Mouse (Mus musculus) neural tube, embryonic 14.5 days (tissue): Measurements from ENCODE around the gene Timm23. TPM values are rescaled to one million over a fixed set of nuclear protein-coding genes. Genes with fewer than 3 reads are reported as not detected.
"Not testable (repeated sequence)": the region's sequence is repeated elsewhere in the genome, so short reads cannot be mapped to it uniquely, and the experiment has no call there.

ENCODE experiments used
- ATAC-seq: fragments of 200-750 bp; cut with Nextera tagmentation; 2 replicates; pipeline ENCODE4 v1.8.0; 2017; ENCODE audit warnings: low read depth, mild to moderate bottlenecking, moderate TSS enrichment, moderate library complexity
- H3K27ac ChIP-seq: fragments of 300-500 bp; sonication (generic); 2 replicates; pipeline ENCODE4 v1.5.1; 2014; ENCODE audit warnings: low read depth, mild to moderate bottlenecking, control low read depth, low read length, moderate library complexity, mixed read lengths
- H3K27me3 ChIP-seq: fragments of 300-500 bp; sonication (generic); 2 replicates; pipeline ENCODE4 v1.6.1; 2014; ENCODE audit warnings: low read length; ENCODE audit not compliant: control insufficient read depth, insufficient read depth
- H3K36me3 ChIP-seq: fragments of 300-500 bp; sonication (generic); 2 replicates; pipeline ENCODE4 v1.6.1; 2014; ENCODE audit warnings: low read length, mixed read lengths; ENCODE audit not compliant: control insufficient read depth, insufficient read depth
- H3K4me1 ChIP-seq: fragments of 300-500 bp; sonication (generic); 2 replicates; pipeline ENCODE4 v1.6.1; 2014; ENCODE audit warnings: low read length; ENCODE audit not compliant: control insufficient read depth, insufficient read depth
- H3K4me2 ChIP-seq: fragments of 300-500 bp; sonication (generic); 2 replicates; pipeline ENCODE4 v1.6.1; 2014; ENCODE audit warnings: mild to moderate bottlenecking, low read depth, low read length, control low read depth
- H3K4me3 ChIP-seq: fragments of 300-500 bp; sonication (generic); 2 replicates; pipeline ENCODE4 v1.5.1; 2014; ENCODE audit warnings: low read depth, low read length, control low read depth, mixed read lengths
- H3K9ac ChIP-seq: fragments of 300-500 bp; sonication (generic); replicated peaks from 2 replicates; pipeline ENCODE4 v1.6.1; 2014; ENCODE audit warnings: low read depth, mild to moderate bottlenecking, control low read depth, low read length, mixed read lengths
- H3K9me3 ChIP-seq: fragments of 300-500 bp; sonication (generic); 2 replicates; pipeline ENCODE4 v1.6.1; 2016; ENCODE audit warnings: low read length; ENCODE audit not compliant: control insufficient read depth
- WGBS: fragments of 180-500 bp; shearing (Covaris S2); extraction: QIAGEN DNeasy Blood & Tissue Kit; methylation state at CpG from one replicate; pipeline ENCODE4 v1.1.7; 2014; 5-methylcytosine and 5-hydroxymethylcytosine counted together
- polyA plus RNA-seq: library from polyadenylated mRNA; unstranded; fragments of >200 nt; fragmentation: Nextera tagmentation; extraction: Ambion mirVana; gene quantifications from 2 replicates; pipeline ENCODE4 v1.2.1, GENCODE M21; 2014

Timm23 gene
- polyA plus RNA-seq, 1 experiment from 2014 or later = 250 TPM

GRCm38 (mm10) chr14:32145809-32146511 is 55.7 kb downstream of the Timm23 start:
- no peak overlapping the region for H3K27ac ChIP-seq
- H3K4me2 ChIP-seq = no peak overlapping the region
- peaks cover 4% of the 10 kb centered on the region; the same call in 1 of the 2 replicates for H3K9me3 ChIP-seq
- H3K36me3 ChIP-seq = no peaks in the 10 kb centered on the region
- H3K4me3 ChIP-seq = no peak overlapping the region
- H3K27me3 ChIP-seq = no peaks in the 10 kb centered on the region
- no peak overlapping the region for H3K9ac ChIP-seq
- no peaks in the 10 kb centered on the region for H3K4me1 ChIP-seq
- 85% methylated on average over 7 of the region's 7 CpGs for whole genome bisulfite sequencing
- no peak for ATAC-seq

DNA sequence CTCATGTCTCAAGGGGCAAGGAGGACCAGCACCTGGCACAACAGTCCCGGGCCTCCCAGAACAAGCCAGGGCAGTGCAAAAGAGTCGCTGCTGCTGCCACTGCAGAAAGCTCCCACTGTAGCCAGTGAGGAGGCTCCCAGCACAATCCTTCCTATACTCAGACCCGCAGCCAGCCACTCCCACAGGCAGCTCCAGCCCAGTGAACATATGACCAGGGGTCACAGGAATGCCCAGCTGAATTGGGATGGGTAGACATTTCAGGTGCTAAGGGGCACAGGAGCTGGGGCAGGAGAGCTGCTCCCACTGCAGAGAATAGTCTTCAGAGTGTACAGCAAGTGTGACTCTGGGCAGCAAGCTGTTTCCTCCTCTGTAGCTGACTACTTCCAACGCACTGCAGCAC is 56.3 kb downstream of the Timm23 start:
- no peaks in the 10 kb centered on the region for H3K27me3 ChIP-seq
- ATAC-seq = no peak
- H3K9me3 ChIP-seq = peaks cover 4% of the 10 kb centered on the region; the same call in 1 of the 2 replicates
- WGBS = 81% methylated on average over 4 of the region's 4 CpGs
- H3K4me2 ChIP-seq = no peak overlapping the region
- no peak overlapping the region for H3K27ac ChIP-seq
- no peaks in the 10 kb centered on the region for H3K4me1 ChIP-seq
- no peak overlapping the region for H3K9ac ChIP-seq
- H3K4me3 ChIP-seq = no peak overlapping the region
- H3K36me3 ChIP-seq = no peaks in the 10 kb centered on the region

- H3K4me3 ChIP-seq = no peak overlapping the region
- no peak overlapping the region for H3K9ac ChIP-seq
- H3K27me3 ChIP-seq = no peaks in the 10 kb centered on the region
- no peak overlapping the region for H3K4me2 ChIP-seq
- ATAC-seq = no peak
- H3K9me3 ChIP-seq = peaks cover 4% of the 10 kb centered on the region; the same call in 1 of the 2 replicates
- no peak overlapping the region for H3K27ac ChIP-seq
- H3K36me3 ChIP-seq = no peaks in the 10 kb centered on the region
- H3K4me1 ChIP-seq = no peaks in the 10 kb centered on the region
Observed at GRCm38 (mm10) chr14:32144734-32145133, 57.0 kb downstream of the Timm23 start.

DNA sequence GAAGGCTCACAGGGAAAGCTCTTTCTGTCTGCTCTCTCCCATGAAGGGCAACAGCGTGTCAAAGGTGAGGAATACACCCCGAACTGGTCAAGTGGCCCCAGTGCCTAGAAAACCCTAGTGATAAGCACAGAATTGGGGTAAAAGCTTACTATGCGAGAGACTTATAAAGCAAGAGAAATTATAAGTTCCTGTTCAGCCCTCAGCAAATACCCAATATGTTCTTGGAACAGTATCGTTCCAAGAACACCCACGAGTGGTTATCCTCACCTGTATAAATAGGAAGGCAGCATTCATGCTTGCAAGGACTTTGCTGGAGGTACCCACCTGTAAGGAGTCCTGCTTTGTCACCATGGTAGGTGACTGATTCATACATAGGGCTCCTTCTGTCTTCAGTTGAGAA is 60.0 kb downstream of the Timm23 start, which contains the start of gene Msmb:
Msmb (plus strand) TSS at position 301 of the 400 bp plus-strand sequence.
- Histone ChIP-seq H3K36me3 (no peaks in the 10 kb centered on the region), H3K9me3 (no peaks in the 10 kb centered on the region), H3K27ac (no peak within 1 kb of the TSS), H3K4me3 (no peak within 1 kb of the TSS), H3K27me3 (no peaks in the 10 kb centered on the region), H3K4me1 (no peaks in the 10 kb centered on the region), H3K9ac (no peak within 1 kb of the TSS), H3K4me2 (no peak within 1 kb of the TSS)
- no peak for ATAC-seq
- WGBS = 90% methylated on average over 5 of the region's 5 CpGs

- Histone ChIP-seq H3K9ac (no peak overlapping the region), H3K27me3 (no peaks in the 10 kb centered on the region), H3K4me2 (no peak overlapping the region), H3K4me3 (no peak overlapping the region), H3K9me3 (no peaks in the 10 kb centered on the region), H3K27ac (no peak overlapping the region), H3K4me1 (no peaks in the 10 kb centered on the region), H3K36me3 (no peaks in the 10 kb centered on the region)
- 87% methylated on average over 5 of the region's 5 CpGs for WGBS
- no peak for ATAC-seq
Observed at GRCm38 (mm10) chr14:32140359-32140965, 61.2 kb downstream of the Timm23 start.

DNA sequence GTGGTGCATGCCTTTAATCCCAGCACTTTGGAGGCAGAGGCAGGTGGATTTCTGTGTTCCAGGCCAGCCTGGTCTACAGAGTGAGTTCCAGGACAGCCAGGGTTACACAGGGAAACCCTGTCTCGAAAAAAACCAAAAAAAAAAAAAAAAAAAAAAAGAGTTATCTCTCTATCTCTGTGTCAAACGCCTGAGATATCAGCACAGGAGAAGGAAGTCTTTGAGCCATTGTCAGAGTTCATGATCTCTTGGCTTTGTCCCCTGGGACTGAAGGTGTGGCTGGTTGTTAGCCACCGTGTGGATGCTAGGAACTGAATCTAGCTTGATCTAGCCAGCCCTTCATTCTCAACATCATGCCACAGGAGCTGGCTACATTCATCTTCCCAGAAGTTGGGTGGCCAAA is 65.2 kb downstream of the Timm23 start:
- not testable (repeated sequence) for H3K4me1 ChIP-seq, H3K4me3 ChIP-seq, ATAC-seq, H3K27ac ChIP-seq, H3K9me3 ChIP-seq, H3K36me3 ChIP-seq, H3K9ac ChIP-seq, H3K4me2 ChIP-seq, H3K27me3 ChIP-seq
- 82% methylated on average over 3 of the region's 3 CpGs for WGBS

DNA sequence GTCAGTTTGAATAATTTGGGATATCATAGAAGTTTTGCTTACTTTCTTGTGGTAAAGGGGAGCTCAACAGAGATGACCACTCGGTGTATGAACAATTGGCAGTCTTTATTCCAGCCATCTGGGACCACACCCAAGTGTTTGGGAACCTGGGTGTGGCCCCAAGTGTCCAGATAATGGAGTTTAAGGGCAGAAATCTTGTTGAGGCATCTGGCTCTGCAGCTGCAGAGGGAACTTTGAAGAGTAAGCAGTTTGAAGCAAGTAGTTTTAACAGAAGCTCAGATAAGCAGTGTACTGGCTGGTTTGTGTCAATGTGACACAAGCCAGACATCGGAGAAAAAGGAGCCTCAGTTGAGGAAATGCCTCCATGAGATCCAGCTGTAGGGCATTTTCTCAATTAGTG is 67.4 kb downstream of the Timm23 start:
- H3K4me2 ChIP-seq = no peak overlapping the region
- no peaks in the 10 kb centered on the region for H3K4me1 ChIP-seq
- no peaks in the 10 kb centered on the region for H3K36me3 ChIP-seq
- no peak overlapping the region for H3K9ac ChIP-seq
- no peak overlapping the region for H3K4me3 ChIP-seq
- 88% methylated on average over 2 of the region's 2 CpGs for WGBS
- H3K9me3 ChIP-seq = no peaks in the 10 kb centered on the region
- no peak for ATAC-seq
- no peaks in the 10 kb centered on the region for H3K27me3 ChIP-seq
- H3K27ac ChIP-seq = no peak overlapping the region

DNA sequence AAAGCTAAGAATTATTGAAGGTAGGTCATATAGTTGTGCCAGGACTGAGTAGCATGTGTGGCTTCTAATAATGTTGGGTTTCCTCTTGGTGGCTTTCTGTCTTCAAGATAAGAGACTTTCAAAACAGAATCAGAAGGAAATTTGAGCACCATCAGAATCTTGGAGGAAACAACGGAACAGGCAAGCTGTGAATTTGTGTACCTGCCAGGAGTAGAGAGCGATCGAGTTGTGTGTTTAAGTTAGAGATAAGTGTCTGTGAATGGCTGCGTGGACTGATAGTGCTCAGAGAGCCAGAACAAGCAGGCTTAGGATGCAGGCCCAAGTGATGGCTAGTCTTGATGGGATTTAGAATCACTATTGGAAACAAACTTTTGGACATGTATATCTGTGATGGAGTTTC is 69.9 kb downstream of the Timm23 start:
- H3K9me3 ChIP-seq = no peaks in the 10 kb centered on the region
- no peak overlapping the region for H3K4me3 ChIP-seq
- WGBS = 86% methylated on average over 4 of the region's 4 CpGs
- H3K4me2 ChIP-seq = no peak overlapping the region
- H3K27ac ChIP-seq = no peak overlapping the region
- H3K4me1 ChIP-seq = no peaks in the 10 kb centered on the region
- no peaks in the 10 kb centered on the region for H3K36me3 ChIP-seq
- no peaks in the 10 kb centered on the region for H3K27me3 ChIP-seq
- H3K9ac ChIP-seq = no peak overlapping the region
- no peak for ATAC-seq
